Mouse (Mus musculus): ENCODE data around the gene Fbxo10. TPM values are rescaled to one million over a fixed set of nuclear protein-coding genes. Genes with fewer than 3 reads are reported as not detected.

Fbxo10 gene
- 17.9 and 19.2 TPM in 2 replicates for polyA plus RNA-seq (2015; fragmentation: Nextera tagmentation; extraction: Ambion mirVana)

- 0% methylated on average over 66 of the region's 77 CpGs for WGBS
- H3K27ac ChIP-seq (ENCODE audit: low read length) = peak within 1 kb of the TSS; percentile 77
- peak; percentile 98 for ATAC-seq (ENCODE audit: low FRiP score, low TSS enrichment)
- peak within 1 kb of the TSS; percentile 91 for H3K4me3 ChIP-seq (ENCODE audit: low read length)
- H3K9me3 ChIP-seq (ENCODE audit: low read length) = no peaks in the 10 kb centered on the region
- H3K36me3 ChIP-seq (ENCODE audit: insufficient read depth, low read length) = no peaks in the 10 kb centered on the region
- no peaks in the 10 kb centered on the region for H3K27me3 ChIP-seq (ENCODE audit: insufficient read depth, low read length)
- peak within 1 kb of the TSS; percentile 83 for H3K4me2 ChIP-seq (replicated peaks; ENCODE audit: low read depth, low read length)
- H3K4me1 ChIP-seq (ENCODE audit: insufficient read depth, low read length) = peaks cover 20% of the 10 kb centered on the region
- H3K9ac ChIP-seq (replicated peaks; ENCODE audit: low read length) = peak within 1 kb of the TSS; percentile 98
These were observed at the start of gene Fbxo10 for GRCm38 (mm10) chr4:45084021-45084894. Gene Fbxo10 (minus strand): TSS chr4:45084604.

GRCm38 (mm10) chr4:45131021-45131420 is 46.6 kb upstream of the Fbxo10 start:
- H3K9ac ChIP-seq (replicated peaks; ENCODE audit: low read length) = no peak overlapping the region
- 63% methylated on average over 4 of the region's 4 CpGs for WGBS
- no peak overlapping the region for H3K4me3 ChIP-seq (ENCODE audit: low read length)
- H3K4me1 ChIP-seq (ENCODE audit: insufficient read depth, low read length) = no peaks in the 10 kb centered on the region
- ATAC-seq (ENCODE audit: low FRiP score, low TSS enrichment) = no peak
- no peaks in the 10 kb centered on the region for H3K27me3 ChIP-seq (ENCODE audit: insufficient read depth, low read length)
- H3K4me2 ChIP-seq (replicated peaks; ENCODE audit: low read depth, low read length) = no peak overlapping the region
- H3K36me3 ChIP-seq (ENCODE audit: insufficient read depth, low read length) = no peaks in the 10 kb centered on the region
- H3K27ac ChIP-seq (ENCODE audit: low read length) = no peak overlapping the region
- H3K9me3 ChIP-seq (ENCODE audit: low read length) = no peaks in the 10 kb centered on the region

GRCm38 (mm10) chr4:45121311-45121710 is 36.9 kb upstream of the Fbxo10 start:
- ATAC-seq (ENCODE audit: low FRiP score, low TSS enrichment) = no peak
- Histone ChIP-seq H3K27me3 (ENCODE audit: insufficient read depth, low read length) (no peaks in the 10 kb centered on the region), H3K9me3 (ENCODE audit: low read length) (no peaks in the 10 kb centered on the region), H3K9ac (replicated peaks; ENCODE audit: low read length) (no peak overlapping the region), H3K4me2 (replicated peaks; ENCODE audit: low read depth, low read length) (no peak overlapping the region), H3K4me1 (ENCODE audit: insufficient read depth, low read length) (no peaks in the 10 kb centered on the region), H3K4me3 (ENCODE audit: low read length) (no peak overlapping the region), H3K36me3 (ENCODE audit: insufficient read depth, low read length) (no peaks in the 10 kb centered on the region), H3K27ac (ENCODE audit: low read length) (no peak overlapping the region)
- WGBS = 86% methylated on average over 11 of the region's 11 CpGs

- Histone ChIP-seq H3K27me3 (ENCODE audit: insufficient read depth, low read length) (no peaks in the 10 kb centered on the region), H3K9ac (replicated peaks; ENCODE audit: low read length) (peak overlapping the region; percentile 7; the same call in 1 of the 2 replicates), H3K4me3 (ENCODE audit: low read length) (peak overlapping the region; percentile 99; the same call in 1 of the 2 replicates), H3K4me2 (replicated peaks; ENCODE audit: low read depth, low read length) (peak overlapping the region; percentile 61), H3K4me1 (ENCODE audit: insufficient read depth, low read length) (peaks cover 10% of the 10 kb centered on the region; the same call in 1 of the 2 replicates), H3K27ac (ENCODE audit: low read length) (no peak overlapping the region), H3K36me3 (ENCODE audit: insufficient read depth, low read length) (peaks cover 12% of the 10 kb centered on the region), H3K9me3 (ENCODE audit: low read length) (no peaks in the 10 kb centered on the region)
- no peak for ATAC-seq (ENCODE audit: low FRiP score, low TSS enrichment)
- 60% methylated on average over 8 of the region's 8 CpGs for WGBS
These were observed 24.2 kb upstream of the Fbxo10 start for GRCm38 (mm10) chr4:45108456-45109110.

GRCm38 (mm10) chr4:45107601-45108277 is 23.3 kb upstream of the Fbxo10 start, which contains the start of gene Tomm5:
Gene Tomm5 (minus strand): TSS chr4:45108114.
- WGBS = under 1% methylated on average over 39 of the region's 39 CpGs
- Histone ChIP-seq H3K9me3 (ENCODE audit: low read length) (no peaks in the 10 kb centered on the region), H3K36me3 (ENCODE audit: insufficient read depth, low read length) (peaks cover 14% of the 10 kb centered on the region), H3K4me3 (ENCODE audit: low read length) (peak within 1 kb of the TSS; percentile 99), H3K9ac (replicated peaks; ENCODE audit: low read length) (peak within 1 kb of the TSS; percentile 96), H3K4me1 (ENCODE audit: insufficient read depth, low read length) (peaks cover 10% of the 10 kb centered on the region; the same call in 1 of the 2 replicates), H3K27me3 (ENCODE audit: insufficient read depth, low read length) (no peaks in the 10 kb centered on the region), H3K27ac (ENCODE audit: low read length) (peak within 1 kb of the TSS; percentile 75), H3K4me2 (replicated peaks; ENCODE audit: low read depth, low read length) (peak within 1 kb of the TSS; percentile 61)
- ATAC-seq (ENCODE audit: low FRiP score, low TSS enrichment) = peak; percentile 97

GRCm38 (mm10) chr4:45107066-45107465 is 22.7 kb upstream of the Fbxo10 start:
- no peak for ATAC-seq (ENCODE audit: low FRiP score, low TSS enrichment)
- H3K36me3 ChIP-seq (ENCODE audit: insufficient read depth, low read length) = peaks cover 20% of the 10 kb centered on the region
- H3K27ac ChIP-seq (ENCODE audit: low read length) = peak overlapping the region; percentile 75; the same call in 1 of the 2 replicates
- H3K4me3 ChIP-seq (ENCODE audit: low read length) = peak overlapping the region; percentile 99
- peak overlapping the region; percentile 61 for H3K4me2 ChIP-seq (replicated peaks; ENCODE audit: low read depth, low read length)
- 9% methylated on average over 4 of the region's 4 CpGs for WGBS
- no peaks in the 10 kb centered on the region for H3K27me3 ChIP-seq (ENCODE audit: insufficient read depth, low read length)
- peak overlapping the region; percentile 96 for H3K9ac ChIP-seq (replicated peaks; ENCODE audit: low read length)
- no peaks in the 10 kb centered on the region for H3K9me3 ChIP-seq (ENCODE audit: low read length)
- peaks cover 10% of the 10 kb centered on the region; the same call in 1 of the 2 replicates for H3K4me1 ChIP-seq (ENCODE audit: insufficient read depth, low read length)

- peak overlapping the region; percentile 99 for H3K4me3 ChIP-seq (ENCODE audit: low read length)
- H3K4me1 ChIP-seq (ENCODE audit: insufficient read depth, low read length) = peaks cover 10% of the 10 kb centered on the region; the same call in 1 of the 2 replicates
These were observed 22.0 kb upstream of the Fbxo10 start for GRCm38 (mm10) chr4:45106409-45106808.

GRCm38 (mm10) chr4:45097198-45097872 is 12.9 kb upstream of the Fbxo10 start:
- no peak for ATAC-seq (ENCODE audit: low FRiP score, low TSS enrichment)

More at GRCm38 (mm10) chr4:45106409-45106808, 22.0 kb upstream of the Fbxo10 start:
- Histone ChIP-seq H3K4me2 (replicated peaks; ENCODE audit: low read depth, low read length) (peak overlapping the region; percentile 61), H3K9ac (replicated peaks; ENCODE audit: low read length) (peak overlapping the region; percentile 96; the same call in 1 of the 2 replicates), H3K27me3 (ENCODE audit: insufficient read depth, low read length) (no peaks in the 10 kb centered on the region), H3K9me3 (ENCODE audit: low read length) (no peaks in the 10 kb centered on the region), H3K36me3 (ENCODE audit: insufficient read depth, low read length) (peaks cover 20% of the 10 kb centered on the region), H3K27ac (ENCODE audit: low read length) (no peak overlapping the region)
- WGBS = 68% methylated on average over 5 of the region's 5 CpGs
- ATAC-seq (ENCODE audit: low FRiP score, low TSS enrichment) = no peak

GRCm38 (mm10) chr4:45084895-45085290 is 489 bp upstream of the Fbxo10 start:
- 29% methylated on average over 8 of the region's 8 CpGs for WGBS
- Histone ChIP-seq H3K4me2 (replicated peaks; ENCODE audit: low read depth, low read length) (peak overlapping the region; percentile 83), H3K9me3 (ENCODE audit: low read length) (no peaks in the 10 kb centered on the region), H3K4me1 (ENCODE audit: insufficient read depth, low read length) (peaks cover 20% of the 10 kb centered on the region), H3K9ac (replicated peaks; ENCODE audit: low read length) (peak overlapping the region; percentile 62), H3K27ac (ENCODE audit: low read length) (peak overlapping the region; percentile 70), H3K36me3 (ENCODE audit: insufficient read depth, low read length) (no peaks in the 10 kb centered on the region), H3K27me3 (ENCODE audit: insufficient read depth, low read length) (no peaks in the 10 kb centered on the region), H3K4me3 (ENCODE audit: low read length) (peak overlapping the region; percentile 91)
- ATAC-seq (ENCODE audit: low FRiP score, low TSS enrichment) = peak; percentile 8; the same call in 1 of the 2 replicates

More at GRCm38 (mm10) chr4:45097198-45097872, 12.9 kb upstream of the Fbxo10 start:
- Histone ChIP-seq H3K4me1 (ENCODE audit: insufficient read depth, low read length) (no peaks in the 10 kb centered on the region), H3K9ac (replicated peaks; ENCODE audit: low read length) (no peak overlapping the region), H3K27ac (ENCODE audit: low read length) (no peak overlapping the region), H3K36me3 (ENCODE audit: insufficient read depth, low read length) (peaks cover 2% of the 10 kb centered on the region), H3K27me3 (ENCODE audit: insufficient read depth, low read length) (no peaks in the 10 kb centered on the region), H3K9me3 (ENCODE audit: low read length) (no peaks in the 10 kb centered on the region), H3K4me3 (ENCODE audit: low read length) (no peak overlapping the region), H3K4me2 (replicated peaks; ENCODE audit: low read depth, low read length) (no peak overlapping the region)
- 27% methylated on average over 7 of the region's 7 CpGs for WGBS
